Mouse (Mus musculus) limb, embryonic 13.5 days (tissue): ENCODE data around the gene Cers2. TPM values are rescaled to one million over a fixed set of nuclear protein-coding genes. Genes with fewer than 3 reads are reported as not detected.
"Not testable (repeated sequence)": the region's sequence is repeated elsewhere in the genome, so short reads cannot be mapped to it uniquely, and the experiment has no call there.

Experiments used
- ATAC-seq: fragments of 200-750 bp; cut with Nextera tagmentation; 2 replicates; pipeline ENCODE4 v1.8.0; 2017; ENCODE audit warnings: low read depth, moderate number of reproducible peaks, moderate TSS enrichment; ENCODE audit not compliant: low FRiP score
- H3K27ac ChIP-seq: fragments of 300-500 bp; sonication (generic); 2 replicates; pipeline ENCODE4 v1.5.1; 2015; ENCODE audit warnings: inconsistent platforms, mild to moderate bottlenecking, moderate library complexity
- H3K27me3 ChIP-seq: fragments of 300-500 bp; sonication (generic); 2 replicates; pipeline ENCODE4 v1.6.1; 2015; ENCODE audit warnings: mild to moderate bottlenecking, inconsistent platforms
- H3K36me3 ChIP-seq: fragments of 300-500 bp; sonication (generic); 2 replicates; pipeline ENCODE4 v1.6.1; 2015; ENCODE audit warnings: inconsistent platforms, mild to moderate bottlenecking, moderate library complexity
- H3K4me1 ChIP-seq: fragments of 300-500 bp; sonication (generic); 2 replicates; pipeline ENCODE4 v1.6.1; 2015; ENCODE audit warnings: inconsistent platforms
- H3K4me2 ChIP-seq: fragments of 300-500 bp; sonication (generic); replicated peaks from 2 replicates; pipeline ENCODE4 v1.6.1; 2015; ENCODE audit warnings: inconsistent platforms, mild to moderate bottlenecking, moderate library complexity
- H3K4me3 ChIP-seq: fragments of 300-500 bp; sonication (generic); 2 replicates; pipeline ENCODE4 v1.5.1; 2015; ENCODE audit warnings: moderate library complexity, mild to moderate bottlenecking, inconsistent platforms
- H3K9ac ChIP-seq: fragments of 300-500 bp; sonication (generic); 2 replicates; pipeline ENCODE4 v1.6.1; 2015; ENCODE audit warnings: mild to moderate bottlenecking, inconsistent platforms
- H3K9me3 ChIP-seq: fragments of 300-500 bp; sonication (generic); 2 replicates; pipeline ENCODE4 v1.6.1; 2016; ENCODE audit warnings: inconsistent platforms
- WGBS: fragments of 180-500 bp; shearing (Covaris S2); methylation state at CpG from one replicate; pipeline ENCODE4 v1.1.7; 2015; 5-methylcytosine and 5-hydroxymethylcytosine counted together
- polyA plus RNA-seq: library from polyadenylated mRNA; unstranded; fragments of >200 nt; fragmentation: Nextera tagmentation; extraction: Ambion mirVana; gene quantifications from 2 replicates; pipeline ENCODE4 v1.2.1, GENCODE M21; 2015

Cers2 gene
- polyA plus RNA-seq, 1 experiment from 2014 or later, result 184 TPM

DNA sequence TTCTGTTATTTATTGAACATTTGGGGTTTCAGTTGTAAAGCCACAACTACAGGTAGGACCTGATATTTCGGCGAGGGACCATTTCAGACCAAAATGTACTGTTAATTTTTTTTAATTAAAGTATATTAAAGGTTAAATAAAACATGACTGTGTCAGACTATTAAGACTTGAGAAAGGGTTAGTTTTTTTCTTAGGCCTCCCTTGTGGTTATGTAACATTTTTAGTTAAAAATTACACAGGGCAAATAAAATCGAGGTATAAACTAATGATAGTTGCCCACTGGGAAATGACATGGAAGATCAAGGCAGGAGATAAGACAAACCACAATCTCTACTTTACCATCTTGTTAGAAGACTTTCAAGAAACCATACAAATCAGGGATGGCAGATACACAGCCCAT, 8.8 kb downstream of the Cers2 start:
- Histone ChIP-seq H3K9ac (no peak overlapping the region), H3K4me3 (no peak overlapping the region), H3K36me3 (peaks cover 95% of the 10 kb centered on the region), H3K9me3 (no peaks in the 10 kb centered on the region), H3K27me3 (no peaks in the 10 kb centered on the region), H3K4me1 (peaks cover 8% of the 10 kb centered on the region), H3K4me2 (no peak overlapping the region), H3K27ac (no peak overlapping the region)
- 93% methylated on average over 3 of the region's 3 CpGs for WGBS
- no peak for ATAC-seq

GRCm38 (mm10) chr3:95324454-95325144, 10.0 kb downstream of the Cers2 start:
- no peak overlapping the region for H3K27ac ChIP-seq
- peaks cover 98% of the 10 kb centered on the region for H3K36me3 ChIP-seq
- no peak overlapping the region for H3K9ac ChIP-seq
- no peak for ATAC-seq
- no peaks in the 10 kb centered on the region for H3K27me3 ChIP-seq
- H3K4me2 ChIP-seq, result no peak overlapping the region
- no peaks in the 10 kb centered on the region for H3K4me1 ChIP-seq
- no peaks in the 10 kb centered on the region for H3K9me3 ChIP-seq
- no peak overlapping the region for H3K4me3 ChIP-seq
- WGBS, result 90% methylated on average over 6 of the region's 6 CpGs

DNA sequence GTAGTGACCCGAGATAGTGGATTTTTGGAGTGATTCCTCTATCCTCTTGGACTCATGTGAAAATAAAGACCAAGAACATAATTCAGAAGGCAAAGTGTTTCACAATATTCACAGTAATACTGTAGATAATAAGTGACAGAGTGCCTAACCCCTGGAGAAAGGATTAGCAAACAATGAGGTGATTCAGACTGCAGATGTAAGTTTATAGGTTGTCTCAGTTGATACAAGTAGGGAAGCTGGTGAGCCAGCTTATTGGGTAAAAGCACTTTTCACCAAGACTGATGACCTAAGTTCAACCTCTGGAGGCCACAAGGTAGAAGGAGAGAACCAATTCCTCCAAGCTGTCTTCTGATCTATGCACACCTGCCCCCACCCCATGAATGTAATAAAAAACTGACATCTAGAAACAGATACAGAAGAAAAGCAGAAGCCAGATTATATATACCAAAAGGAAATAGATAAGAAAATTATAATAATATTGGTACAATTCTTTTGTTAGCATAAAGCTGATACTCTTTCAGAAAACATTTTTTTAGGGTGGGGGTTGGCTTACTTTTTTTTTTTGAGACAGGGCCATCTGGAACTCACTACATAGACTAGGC, 14.3 kb downstream of the Cers2 start:
- no peak overlapping the region for H3K4me2 ChIP-seq
- no peaks in the 10 kb centered on the region for H3K27me3 ChIP-seq
- ATAC-seq, result no peak
- H3K27ac ChIP-seq, result no peak overlapping the region
- no peaks in the 10 kb centered on the region for H3K4me1 ChIP-seq
- no peak overlapping the region for H3K9ac ChIP-seq
- WGBS, result 89% methylated on average over 1 of the region's 1 CpGs
- H3K9me3 ChIP-seq, result no peaks in the 10 kb centered on the region
- H3K4me3 ChIP-seq, result no peak overlapping the region
- H3K36me3 ChIP-seq, result peaks cover 94% of the 10 kb centered on the region

DNA sequence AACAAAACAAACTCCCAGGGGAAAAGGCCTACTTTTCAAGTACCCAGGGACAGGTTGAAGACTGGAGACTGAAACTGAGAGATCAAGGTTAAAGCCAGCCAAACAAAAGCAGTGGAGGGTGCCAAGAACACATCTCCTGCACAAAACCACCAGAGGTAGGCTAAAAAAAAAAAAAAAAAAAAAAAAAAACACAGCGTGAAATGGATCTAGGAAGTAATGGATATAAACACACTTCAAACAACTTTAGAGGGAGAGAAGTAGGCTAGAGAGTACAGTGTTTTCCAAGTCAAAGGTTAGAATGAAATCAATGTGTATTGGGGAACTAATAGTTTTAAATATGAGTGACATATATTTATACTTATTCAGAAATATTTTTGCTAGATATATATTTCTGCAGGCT, 16.9 kb downstream of the Cers2 start:
- H3K27me3 ChIP-seq, result no peaks in the 10 kb centered on the region
- peaks cover 93% of the 10 kb centered on the region for H3K36me3 ChIP-seq
- no peaks in the 10 kb centered on the region for H3K4me1 ChIP-seq
- no peaks in the 10 kb centered on the region for H3K9me3 ChIP-seq
- H3K4me3 ChIP-seq, result no peak overlapping the region
- H3K27ac ChIP-seq, result no peak overlapping the region
- H3K4me2 ChIP-seq, result no peak overlapping the region
- no peak for ATAC-seq
- H3K9ac ChIP-seq, result no peak overlapping the region
- 71% methylated on average over 1 of the region's 1 CpGs for WGBS

- peaks cover 99% of the 10 kb centered on the region for H3K36me3 ChIP-seq
- no peaks in the 10 kb centered on the region for H3K27me3 ChIP-seq
- 93% methylated on average over 4 of the region's 4 CpGs for WGBS
- no peak overlapping the region for H3K4me2 ChIP-seq
- H3K27ac ChIP-seq, result no peak overlapping the region
- no peak overlapping the region for H3K4me3 ChIP-seq
- no peaks in the 10 kb centered on the region for H3K9me3 ChIP-seq
- ATAC-seq, result no peak
- no peak overlapping the region for H3K9ac ChIP-seq
- no peaks in the 10 kb centered on the region for H3K4me1 ChIP-seq
These were observed 22.8 kb downstream of the Cers2 start for GRCm38 (mm10) chr3:95337345-95337744.

GRCm38 (mm10) chr3:95338251-95338650, 23.7 kb downstream of the Cers2 start:
- WGBS, result 92% methylated on average over 4 of the region's 4 CpGs
- H3K9ac ChIP-seq, result no peak overlapping the region
- no peaks in the 10 kb centered on the region for H3K27me3 ChIP-seq
- no peak for ATAC-seq
- H3K36me3 ChIP-seq, result peaks cover 99% of the 10 kb centered on the region
- H3K9me3 ChIP-seq, result no peaks in the 10 kb centered on the region
- H3K4me3 ChIP-seq, result no peak overlapping the region
- H3K27ac ChIP-seq, result no peak overlapping the region
- no peaks in the 10 kb centered on the region for H3K4me1 ChIP-seq
- no peak overlapping the region for H3K4me2 ChIP-seq

DNA sequence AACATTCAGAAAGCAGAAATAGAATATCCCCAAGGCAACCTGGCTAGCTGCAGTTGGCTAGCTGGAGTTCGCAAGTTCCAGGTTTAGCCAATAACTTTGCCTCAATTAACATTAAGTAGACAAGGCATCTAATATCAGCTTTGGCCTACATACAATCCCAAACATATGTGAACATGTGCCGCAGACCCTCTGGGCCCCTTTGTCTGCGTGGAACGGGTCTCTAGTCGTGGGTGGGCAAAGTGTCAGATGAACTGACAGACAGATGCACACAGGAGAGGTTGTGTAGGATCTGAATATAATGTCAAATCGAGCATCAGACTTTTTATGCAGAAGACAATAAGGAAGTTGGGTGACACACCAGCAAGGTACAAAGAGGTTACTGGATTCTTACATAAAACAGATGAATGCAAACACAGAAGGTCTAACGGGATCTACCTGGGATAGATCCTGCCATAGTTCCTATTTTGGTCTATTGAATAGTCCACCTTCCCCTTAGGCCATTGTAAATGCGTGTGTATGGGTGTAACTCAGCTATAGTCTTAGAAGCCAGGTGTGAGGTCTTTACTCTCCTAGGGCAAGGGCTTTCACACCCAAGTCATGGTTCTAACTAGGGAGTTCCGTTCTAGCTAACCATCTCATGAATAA, 28.9 kb downstream of the Cers2 start:
- peaks cover 93% of the 10 kb centered on the region for H3K36me3 ChIP-seq
- H3K4me2 ChIP-seq, ATAC-seq, H3K27me3 ChIP-seq, H3K27ac ChIP-seq, H3K9ac ChIP-seq, H3K4me3 ChIP-seq, H3K9me3 ChIP-seq, H3K4me1 ChIP-seq: not testable (repeated sequence)
- WGBS, result 95% methylated on average over 9 of the region's 9 CpGs

DNA sequence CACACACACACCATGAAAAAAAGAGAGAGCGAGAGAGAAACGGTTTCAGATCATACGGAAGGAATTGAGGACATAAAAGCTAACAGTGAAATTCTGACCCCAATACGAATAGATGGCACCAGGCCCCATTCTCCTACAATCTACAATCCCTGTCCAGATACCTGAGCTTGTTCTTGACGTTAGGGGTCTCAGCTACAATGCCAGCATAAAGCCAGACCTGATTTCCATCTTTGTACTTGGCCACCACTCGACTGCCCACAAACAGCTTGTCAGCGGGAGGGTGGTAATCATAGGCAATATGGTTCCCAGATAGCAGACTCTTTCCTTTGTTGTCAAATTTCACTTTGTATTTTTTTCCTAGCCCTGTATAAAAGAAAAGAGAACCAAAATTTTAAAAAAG, 31.9 kb downstream of the Cers2 start:
- H3K4me2 ChIP-seq, result no peak overlapping the region
- H3K4me3 ChIP-seq, result no peak overlapping the region
- no peak for ATAC-seq
- 91% methylated on average over 7 of the region's 7 CpGs for WGBS
- no peaks in the 10 kb centered on the region for H3K4me1 ChIP-seq
- no peak overlapping the region for H3K9ac ChIP-seq
- peaks cover 90% of the 10 kb centered on the region for H3K36me3 ChIP-seq
- H3K27me3 ChIP-seq, result no peaks in the 10 kb centered on the region
- H3K27ac ChIP-seq, result no peak overlapping the region
- H3K9me3 ChIP-seq, result peaks cover 5% of the 10 kb centered on the region

- not testable (repeated sequence) for H3K4me2 ChIP-seq, H3K9me3 ChIP-seq, ATAC-seq, H3K27ac ChIP-seq, H3K4me3 ChIP-seq, H3K9ac ChIP-seq, H3K4me1 ChIP-seq, H3K27me3 ChIP-seq
- 96% methylated on average over 5 of the region's 5 CpGs for WGBS
- H3K36me3 ChIP-seq, result peaks cover 89% of the 10 kb centered on the region
These were observed 33.8 kb downstream of the Cers2 start for GRCm38 (mm10) chr3:95348343-95348742.

DNA sequence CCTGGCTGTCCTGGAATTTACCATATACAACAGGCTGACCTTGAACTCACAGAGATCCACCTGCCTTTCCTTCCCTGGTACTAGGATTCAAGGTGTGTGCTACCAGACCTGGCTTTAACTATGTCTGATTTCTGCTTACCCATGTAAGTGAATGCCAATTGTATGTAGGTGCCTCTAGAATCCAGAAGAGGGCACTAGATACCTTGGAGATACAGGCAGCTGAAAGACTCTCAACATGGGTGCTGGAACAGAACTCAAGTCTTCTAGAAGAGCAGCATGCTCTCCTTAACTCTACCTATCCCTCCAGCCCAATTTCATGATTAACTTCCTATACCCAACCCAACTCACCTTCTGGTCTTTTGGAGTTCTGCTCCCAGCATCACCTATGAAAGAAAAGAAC, 34.9 kb downstream of the Cers2 start:
- Histone ChIP-seq H3K27ac (no peak overlapping the region), H3K4me1 (no peaks in the 10 kb centered on the region), H3K27me3 (no peaks in the 10 kb centered on the region), H3K9ac (no peak overlapping the region), H3K36me3 (peaks cover 88% of the 10 kb centered on the region), H3K4me3 (no peak overlapping the region), H3K4me2 (no peak overlapping the region), H3K9me3 (peaks cover 5% of the 10 kb centered on the region)
- ATAC-seq, result no peak

DNA sequence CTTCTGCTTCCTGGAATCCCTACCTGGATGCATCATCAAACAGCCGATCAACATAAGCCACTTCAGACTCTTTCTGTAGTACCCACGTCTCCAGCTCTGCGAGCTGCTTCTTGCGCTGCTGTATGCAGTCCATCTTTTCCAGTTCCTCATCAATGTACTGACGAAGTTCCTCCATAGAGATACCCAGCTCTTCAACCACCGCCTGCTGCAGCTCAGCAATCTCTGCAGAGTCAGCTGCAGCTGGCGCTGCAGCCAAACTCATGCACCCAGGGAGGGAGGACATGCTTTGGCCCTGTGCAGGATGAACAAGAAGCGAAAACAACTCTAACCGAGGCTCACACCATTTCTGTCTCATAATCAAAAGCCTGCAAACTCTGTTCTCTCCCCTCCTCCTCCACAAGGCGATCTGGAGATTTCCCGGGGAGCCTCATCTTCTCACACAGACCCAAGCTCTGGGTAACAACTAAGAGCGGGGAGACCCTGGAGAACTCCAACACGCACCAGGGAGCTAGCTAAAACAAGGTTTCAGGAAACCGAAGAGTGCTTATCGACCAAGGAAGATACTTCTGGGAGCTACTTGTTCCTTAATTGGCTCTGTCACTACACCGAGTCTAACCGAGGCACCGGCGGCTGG, 41.4 kb downstream of the Cers2 start:
- not testable (repeated sequence) for H3K4me1 ChIP-seq, H3K27ac ChIP-seq, ATAC-seq, H3K9me3 ChIP-seq, H3K27me3 ChIP-seq
- WGBS, result 28% methylated on average over 10 of the region's 19 CpGs
- peak overlapping the region; percentile 58 for H3K4me2 ChIP-seq
- H3K36me3 ChIP-seq, result peaks cover 26% of the 10 kb centered on the region
- H3K4me3 ChIP-seq, result peak overlapping the region; percentile 54
- H3K9ac ChIP-seq, result peak overlapping the region; percentile 58; the same call in 1 of the 2 replicates

DNA sequence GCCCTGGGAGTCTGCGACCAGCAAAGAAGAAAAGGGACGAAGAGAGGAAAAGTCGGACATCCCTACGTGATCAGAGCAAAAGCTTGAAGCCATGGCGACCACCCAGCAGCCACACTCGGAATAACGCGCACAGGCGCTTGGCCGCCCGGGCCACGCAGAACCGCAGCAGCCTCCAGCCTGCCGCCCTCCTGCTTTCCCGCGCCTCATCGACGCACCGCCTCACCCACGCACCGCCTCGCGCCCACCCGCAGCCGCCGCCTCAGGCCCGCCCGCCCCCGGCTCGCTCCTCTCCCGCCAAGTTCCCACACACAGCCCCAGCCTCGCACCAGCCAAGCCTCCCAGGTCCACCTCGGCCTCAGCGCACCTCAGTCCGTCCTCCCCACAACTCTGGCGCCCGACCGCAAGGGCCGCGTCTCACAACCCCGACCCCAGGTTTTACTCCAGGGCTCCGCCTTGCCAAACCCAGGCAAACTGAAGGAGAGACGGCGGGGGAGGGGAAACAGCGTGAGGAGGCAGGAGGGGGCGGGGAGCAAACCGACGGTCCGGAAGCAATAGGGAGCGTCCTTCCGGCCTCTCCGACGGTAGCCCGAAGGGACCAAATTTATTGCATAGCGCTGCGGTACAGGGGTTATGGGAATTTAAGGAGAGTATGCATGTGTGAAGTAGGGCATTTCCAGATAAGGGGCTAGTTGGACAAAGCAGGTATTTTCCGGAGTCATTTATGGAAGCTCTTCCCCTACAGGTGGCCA, 42.3 kb downstream of the Cers2 start, which contains the start of gene Setdb1:
Setdb1 (minus strand) TSS at position 502 of the 749 bp plus-strand sequence.
- H3K27ac ChIP-seq, result not testable (repeated sequence)

More for the DNA sequence above, 42.3 kb downstream of the Cers2 start, which contains the start of gene Setdb1:
- WGBS, result under 1% methylated on average over 29 of the region's 57 CpGs
- H3K27me3 ChIP-seq, H3K9me3 ChIP-seq, H3K4me1 ChIP-seq: not testable (repeated sequence)
- peak; percentile 95 for ATAC-seq
- Histone ChIP-seq H3K9ac (peak within 1 kb of the TSS; percentile 66), H3K4me2 (peak within 1 kb of the TSS; percentile 58), H3K4me3 (peak within 1 kb of the TSS; percentile 54), H3K36me3 (peaks cover 19% of the 10 kb centered on the region)
